Mouse (Mus musculus): ENCODE measurements at regions not wholly inside any gene's neighbourhood (a gene's known extent, or its start where the extent isn't known, plus 50 kb on each side); places are given as distances from the start of the nearest gene placed in this dataset.

- TF ChIP-seq CTCF (IDR thresholded peaks at IDR 0.05; ENCODE audit: insufficient read depth, low read length) = no peak
- TF ChIP-seq POLR2A (IDR thresholded peaks at IDR 0.05; ENCODE audit: borderline replicate concordance, extremely low read depth, low read depth, low read length) = no peak
These were observed 494.8 kb upstream of the Mpdz start for GRCm38 (mm10) chr4:81937384-81937783.
